25 mouse cellular contexts compared by ENCODE assay signal in the genomic region with DNA sequence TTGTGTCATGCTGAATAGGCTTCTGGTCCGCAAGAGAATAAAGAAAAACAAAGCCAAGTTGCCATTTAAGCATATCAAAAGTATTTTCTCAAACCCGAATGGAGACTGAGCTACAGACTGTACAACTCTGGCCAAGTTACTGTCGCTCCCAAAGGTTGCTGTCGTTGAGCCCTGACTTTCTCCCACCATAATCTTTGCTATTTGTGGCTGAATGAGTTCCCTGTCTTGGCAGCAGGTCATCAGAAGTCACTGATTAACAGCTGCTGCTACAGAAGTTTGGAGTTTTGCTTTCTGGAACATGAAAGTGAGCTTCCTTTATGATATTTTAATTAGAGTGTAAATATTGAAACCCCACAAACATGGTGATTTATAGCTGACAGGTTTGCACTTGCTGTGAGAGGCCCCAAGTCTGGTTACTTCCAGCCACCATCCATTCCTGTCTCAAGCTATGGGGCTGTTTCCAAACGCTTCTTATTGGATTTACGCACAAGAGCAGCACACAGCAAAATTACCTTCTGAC.
A peak's percentile ranks its signal among the peaks of the same experiment; 100 is the strongest.
DNase-seq lines count a peak whose midpoint lies in the region; ATAC-seq and TF ChIP-seq lines count a peak whose summit lies in the region.
"Had no signal": no experiment of that assay in that cellular context is flagged by ENCODE, and none has a peak within 500 bp of the region (broad histone marks: within the 10 kb centered on the region; RNA-seq: fewer than 3 reads in every experiment).

No protein-coding gene starts in this region.

- no peaks in the 10 kb centered on the region for H3K9me3 ChIP-seq in intestine, embryonic 14.5 days (ENCODE audit: control insufficient read depth, low read length)
- no peaks in the 10 kb centered on the region for H3K9me3 ChIP-seq in intestine, postnatal 0 days (ENCODE audit: control insufficient read depth)
- H3K9me3 ChIP-seq in kidney, postnatal 0 days (replicated peaks; ENCODE audit: low read length): no peaks in the 10 kb centered on the region
- H3K9me3 ChIP-seq in kidney, embryonic 15.5 days (replicated peaks): no peaks in the 10 kb centered on the region
- no peaks in the 10 kb centered on the region for H3K9me3 ChIP-seq in intestine, embryonic 15.5 days
- H3K9me3 ChIP-seq in stomach, embryonic 15.5 days: no peaks in the 10 kb centered on the region
- H3K9me3 ChIP-seq: embryonic facial prominence, embryonic 10.5 days; forebrain, embryonic 13.5 days; heart, embryonic 15.5 days; hindbrain, embryonic 10.5 days had no signal

- 63% methylated on average over 6 of the region's 6 CpGs for WGBS in intestine, embryonic 14.5 days
- WGBS in intestine, postnatal 0 days: 43% methylated on average over 6 of the region's 6 CpGs
- WGBS in kidney, postnatal 0 days: 55% methylated on average over 6 of the region's 6 CpGs
- 56% methylated on average over 6 of the region's 6 CpGs for WGBS in kidney, embryonic 15.5 days
- 61% methylated on average over 6 of the region's 6 CpGs for WGBS in intestine, embryonic 15.5 days
- 60% methylated on average over 6 of the region's 6 CpGs for WGBS in stomach, embryonic 15.5 days

- no peaks in the 10 kb centered on the region for H3K36me3 ChIP-seq in intestine, embryonic 14.5 days (ENCODE audit: control insufficient read depth, insufficient read depth, low read length)
- H3K36me3 ChIP-seq in intestine, postnatal 0 days (ENCODE audit: control insufficient read depth, insufficient read depth): no peaks in the 10 kb centered on the region
- H3K36me3 ChIP-seq in kidney, postnatal 0 days (ENCODE audit: insufficient read depth, low read length): no peaks in the 10 kb centered on the region
- H3K36me3 ChIP-seq in kidney, embryonic 15.5 days: no peaks in the 10 kb centered on the region
- no peaks in the 10 kb centered on the region for H3K36me3 ChIP-seq in intestine, embryonic 15.5 days
- H3K36me3 ChIP-seq in stomach, embryonic 15.5 days: no peaks in the 10 kb centered on the region
- H3K36me3 ChIP-seq: embryonic facial prominence, embryonic 10.5 days; heart, embryonic 15.5 days; hindbrain, embryonic 10.5 days had no signal

- H3K4me1 ChIP-seq in intestine, embryonic 14.5 days (replicated peaks; ENCODE audit: control insufficient read depth, insufficient read depth, low read length): no peaks in the 10 kb centered on the region
- H3K4me1 ChIP-seq in intestine, postnatal 0 days (replicated peaks; ENCODE audit: control insufficient read depth, insufficient read depth, low read length): no peaks in the 10 kb centered on the region
- no peaks in the 10 kb centered on the region for H3K4me1 ChIP-seq in kidney, postnatal 0 days (replicated peaks; ENCODE audit: insufficient read depth, low read length)
- peaks cover 8% of the 10 kb centered on the region; the same call in 1 of the 2 replicates for H3K4me1 ChIP-seq in kidney, embryonic 15.5 days
- no peaks in the 10 kb centered on the region for H3K4me1 ChIP-seq in intestine, embryonic 15.5 days (replicated peaks)
- H3K4me1 ChIP-seq in stomach, embryonic 15.5 days: no peaks in the 10 kb centered on the region

- TF ChIP-seq CTCF in intestine, postnatal 0 days (IDR thresholded peaks at IDR 0.05; ENCODE audit: low read depth): no peak
- TF ChIP-seq CTCF in kidney, postnatal 0 days (IDR thresholded peaks at IDR 0.05; ENCODE audit: low read depth): no peak

- ATAC-seq in intestine, embryonic 14.5 days (replicated peaks; ENCODE audit: low FRiP score, low TSS enrichment, low read depth): peak; percentile 36; the same call in 1 of the 2 replicates
- no peak for ATAC-seq in intestine, postnatal 0 days
- ATAC-seq in kidney, postnatal 0 days (replicated peaks; ENCODE audit: low FRiP score, low read depth): no peak
- no peak for ATAC-seq in kidney, embryonic 15.5 days (replicated peaks; ENCODE audit: low FRiP score)
- ATAC-seq in intestine, embryonic 15.5 days: peak; percentile 65; the same call in 1 of the 2 replicates
- peak; percentile 60; the same call in 1 of the 2 replicates for ATAC-seq in stomach, embryonic 15.5 days (ENCODE audit: insufficient read depth, low FRiP score, low read depth)
- ATAC-seq: activated CD4-positive, CD25-positive, alpha-beta regulatory T cell, adult 4 months; forebrain, embryonic 13.5 days; forebrain, postnatal 0 days; Patski had no signal

- H3K27ac ChIP-seq in intestine, embryonic 14.5 days (ENCODE audit: low read depth): no peak overlapping the region
- H3K27ac ChIP-seq in intestine, postnatal 0 days (ENCODE audit: low read depth, low read length): no peak overlapping the region
- H3K27ac ChIP-seq in kidney, postnatal 0 days: no peak overlapping the region
- no peak overlapping the region for H3K27ac ChIP-seq in kidney, embryonic 15.5 days
- no peak overlapping the region for H3K27ac ChIP-seq in intestine, embryonic 15.5 days
- no peak overlapping the region for H3K27ac ChIP-seq in stomach, embryonic 15.5 days
- H3K27ac ChIP-seq: embryonic facial prominence, embryonic 10.5 days; forebrain, embryonic 13.5 days; gastrocnemius, adult 2 months; heart, embryonic 15.5 days; hindbrain, embryonic 10.5 days; hindbrain, embryonic 14.5 days had no signal

- no peaks in the 10 kb centered on the region for H3K27me3 ChIP-seq in intestine, embryonic 14.5 days (replicated peaks; ENCODE audit: control insufficient read depth, insufficient read depth, low read length)
- H3K27me3 ChIP-seq in intestine, postnatal 0 days (replicated peaks; ENCODE audit: control insufficient read depth, insufficient read depth, low read length): no peaks in the 10 kb centered on the region
- H3K27me3 ChIP-seq in kidney, postnatal 0 days (ENCODE audit: insufficient read depth, low read length): no peaks in the 10 kb centered on the region
- H3K27me3 ChIP-seq in kidney, embryonic 15.5 days: no peaks in the 10 kb centered on the region
- no peaks in the 10 kb centered on the region for H3K27me3 ChIP-seq in intestine, embryonic 15.5 days (replicated peaks)
- H3K27me3 ChIP-seq in stomach, embryonic 15.5 days (replicated peaks): no peaks in the 10 kb centered on the region
- H3K27me3 ChIP-seq: CH12.LX; forebrain, embryonic 13.5 days; heart, embryonic 15.5 days; Patski had no signal

- H3K4me3 ChIP-seq in intestine, embryonic 14.5 days (ENCODE audit: low read depth, low read length): no peak overlapping the region
- no peak overlapping the region for H3K4me3 ChIP-seq in intestine, postnatal 0 days (ENCODE audit: low read depth, low read length)
- no peak overlapping the region for H3K4me3 ChIP-seq in kidney, postnatal 0 days (replicated peaks; ENCODE audit: low read depth, low read length)
- no peak overlapping the region for H3K4me3 ChIP-seq in kidney, embryonic 15.5 days (replicated peaks)
- no peak overlapping the region for H3K4me3 ChIP-seq in intestine, embryonic 15.5 days (replicated peaks)
- H3K4me3 ChIP-seq in stomach, embryonic 15.5 days (replicated peaks): no peak overlapping the region
- H3K4me3 ChIP-seq: embryonic facial prominence, embryonic 10.5 days; forebrain, embryonic 13.5 days; gastrocnemius, adult 2 months; heart, embryonic 15.5 days; hindbrain, embryonic 10.5 days had no signal

- intact Hi-C loops in gastrocnemius, postnatal 14 days (cut with DNase I; ENCODE audit: low total_unique reads): no loop called here

- no peak for DNase-seq in intestine, embryonic 14.5 days (ENCODE audit: low spot score)
- peak; percentile 63 for DNase-seq in kidney, postnatal 0 days (ENCODE audit: low spot score)
- no peak for DNase-seq in gastrocnemius, postnatal 14 days
- no peak for DNase-seq in spleen, adult 12 weeks (ENCODE audit: low spot score)
- DNase-seq: adrenal gland, adult 2 months; adrenal gland, postnatal 25 days; cerebellum, adult 2 months; cerebellum, postnatal 10 days; forebrain, postnatal 0 days; gastrocnemius, adult 2 months; gastrocnemius, postnatal 36 days; heart, adult 18-20 months had no signal

- no peak overlapping the region for H3K9ac ChIP-seq in intestine, embryonic 14.5 days (ENCODE audit: low read length)
- H3K9ac ChIP-seq in intestine, postnatal 0 days (ENCODE audit: low read depth, low read length): no peak overlapping the region
- H3K9ac ChIP-seq in kidney, postnatal 0 days (ENCODE audit: low read depth, low read length): no peak overlapping the region
- H3K9ac ChIP-seq in kidney, embryonic 15.5 days: no peak overlapping the region
- no peak overlapping the region for H3K9ac ChIP-seq in intestine, embryonic 15.5 days
- no peak overlapping the region for H3K9ac ChIP-seq in stomach, embryonic 15.5 days
- H3K9ac ChIP-seq: forebrain, embryonic 13.5 days; forebrain, postnatal 0 days; heart, embryonic 15.5 days; hindbrain, embryonic 14.5 days had no signal

- no peak overlapping the region for H3K4me2 ChIP-seq in intestine, embryonic 14.5 days (ENCODE audit: low read length)
- H3K4me2 ChIP-seq in intestine, postnatal 0 days (replicated peaks; ENCODE audit: low read depth): no peak overlapping the region
- no peak overlapping the region for H3K4me2 ChIP-seq in kidney, postnatal 0 days (ENCODE audit: low read length)
- no peak overlapping the region for H3K4me2 ChIP-seq in kidney, embryonic 15.5 days
- H3K4me2 ChIP-seq in intestine, embryonic 15.5 days (replicated peaks): no peak overlapping the region
- no peak overlapping the region for H3K4me2 ChIP-seq in stomach, embryonic 15.5 days
- H3K4me2 ChIP-seq: forebrain, embryonic 13.5 days; heart, embryonic 11.5 days; heart, embryonic 15.5 days; hindbrain, embryonic 14.5 days had no signal

Comparison
In these comparisons a context has a peak if more than half of its experiments do, and no peak if none do; other contexts are left out.
1. ATAC-seq: peak in intestine, embryonic 14.5 days (single experiment), intestine, embryonic 15.5 days (single experiment) and stomach, embryonic 15.5 days (single experiment); none in intestine, postnatal 0 days (single experiment), kidney, postnatal 0 days (single experiment) and kidney, embryonic 15.5 days (single experiment).